Comparison of ENCODE assay signal across 8 mouse cellular contexts in the genomic region with DNA sequence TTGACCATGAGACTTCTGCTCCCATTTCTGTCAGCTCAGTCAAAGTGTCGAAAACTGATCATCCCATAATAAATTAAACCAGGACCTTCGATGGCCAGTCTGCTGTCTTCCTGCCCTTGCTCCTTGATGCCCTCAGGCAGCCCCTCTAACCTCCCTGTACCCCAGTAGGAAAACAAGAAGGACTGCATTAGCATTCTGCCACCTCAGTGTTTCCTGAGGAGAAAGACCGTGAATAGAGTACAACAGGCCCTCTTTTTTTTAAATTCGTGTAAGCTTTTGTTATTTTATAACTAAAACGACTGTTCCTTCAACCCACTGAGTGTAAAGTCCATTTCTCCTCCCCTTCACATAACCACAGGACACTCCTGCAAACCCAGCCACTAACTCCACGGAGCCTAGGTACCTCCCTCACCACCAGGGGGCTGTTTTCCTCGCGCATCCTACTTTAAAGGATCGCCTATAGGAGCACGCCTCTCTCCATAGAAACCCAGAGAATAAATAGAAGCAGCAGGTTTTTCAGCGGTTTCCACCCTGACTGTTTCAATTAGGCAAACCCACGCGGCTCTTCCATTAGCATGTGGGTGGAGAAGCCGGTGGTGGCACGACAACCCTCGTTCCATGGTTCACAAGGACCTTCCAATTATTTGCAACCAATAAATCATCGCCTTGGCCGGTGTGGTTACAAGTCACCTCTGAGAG.
DNase-seq lines count a peak whose midpoint lies in the region; ATAC-seq and TF ChIP-seq lines count a peak whose summit lies in the region.

No protein-coding gene starts in this region.

- no peak; the same call in 1 of the 2 replicates for ATAC-seq in heart, embryonic 11.5 days (replicated peaks; ENCODE audit: insufficient number of reproducible peaks, low FRiP score, low TSS enrichment)
- peak; percentile 91 for ATAC-seq in kidney, embryonic 14.5 days (ENCODE audit: low FRiP score, low TSS enrichment)

- peaks cover 3% of the 10 kb centered on the region; the same call in 1 of the 2 replicates for H3K27me3 ChIP-seq in heart, embryonic 11.5 days (ENCODE audit: control insufficient read depth, insufficient read depth, low read length)
- H3K27me3 ChIP-seq in kidney, embryonic 14.5 days (ENCODE audit: control insufficient read depth, insufficient read depth, low read length): no peaks in the 10 kb centered on the region
- H3K27me3 ChIP-seq in limb, embryonic 10.5 days (ENCODE audit: low read depth, poor library complexity, severe bottlenecking): no peaks in the 10 kb centered on the region

- no peaks in the 10 kb centered on the region for H3K4me1 ChIP-seq in heart, embryonic 11.5 days (ENCODE audit: control insufficient read depth, insufficient read depth, low read length)
- H3K4me1 ChIP-seq in kidney, embryonic 14.5 days (ENCODE audit: control insufficient read depth, insufficient read depth, low read length): no peaks in the 10 kb centered on the region
- H3K4me1 ChIP-seq in limb, embryonic 10.5 days: peaks cover 11% of the 10 kb centered on the region
- H3K4me1 ChIP-seq in olfactory bulb, adult 2 months (ENCODE audit: control insufficient read depth, insufficient read depth, low read length): peaks cover 6% of the 10 kb centered on the region

- H3K4me2 ChIP-seq in heart, embryonic 11.5 days: peak overlapping the region; percentile 49; the same call in 1 of the 2 replicates
- peak overlapping the region; percentile 26 for H3K4me2 ChIP-seq in kidney, embryonic 14.5 days (replicated peaks; ENCODE audit: low read depth, low read length)

- intact Hi-C loops in heart, postnatal 25 days (cut with DNase I): no loop called here

- no peak overlapping the region for H3K27ac ChIP-seq in heart, embryonic 11.5 days (ENCODE audit: low read depth, low read length)
- H3K27ac ChIP-seq in kidney, embryonic 14.5 days (ENCODE audit: low read depth, low read length): no peak overlapping the region
- no peak overlapping the region for H3K27ac ChIP-seq in limb, embryonic 10.5 days
- peak overlapping the region; percentile 80 for H3K27ac ChIP-seq in olfactory bulb, adult 2 months (ENCODE audit: insufficient read depth, low read depth, low read length)

- H3K9me3 ChIP-seq in heart, embryonic 11.5 days (replicated peaks; ENCODE audit: control insufficient read depth, low read length): no peaks in the 10 kb centered on the region
- no peaks in the 10 kb centered on the region for H3K9me3 ChIP-seq in kidney, embryonic 14.5 days (ENCODE audit: control insufficient read depth, low read length)
- H3K9me3 ChIP-seq in limb, embryonic 10.5 days (replicated peaks): no peaks in the 10 kb centered on the region

- 20% methylated on average over 18 of the region's 18 CpGs for WGBS in heart, embryonic 11.5 days (ENCODE audit: insufficient replicate concordance)
- 13% methylated on average over 18 of the region's 18 CpGs for WGBS in kidney, embryonic 14.5 days
- 14% methylated on average over 18 of the region's 18 CpGs for WGBS in limb, embryonic 10.5 days
- WGBS in olfactory bulb, adult 2 months: 13% methylated on average over 18 of the region's 18 CpGs

- no peak for TF ChIP-seq POLR2A in olfactory bulb, adult 2 months (IDR thresholded peaks at IDR 0.05; ENCODE audit: insufficient read depth, low read depth, low read length)

- peak; percentile 39; the same call in 1 of the 2 replicates for TF ChIP-seq CTCF in olfactory bulb, adult 2 months (IDR thresholded peaks at IDR 0.05; ENCODE audit: insufficient read depth, low read depth, low read length)

- H3K9ac ChIP-seq in heart, embryonic 11.5 days (ENCODE audit: low read depth, low read length): no peak overlapping the region
- no peak overlapping the region for H3K9ac ChIP-seq in kidney, embryonic 14.5 days (ENCODE audit: low read depth, low read length)

- H3K4me3 ChIP-seq in heart, embryonic 11.5 days (ENCODE audit: low read depth, low read length): no peak overlapping the region
- no peak overlapping the region for H3K4me3 ChIP-seq in kidney, embryonic 14.5 days (ENCODE audit: low read length)
- H3K4me3 ChIP-seq in limb, embryonic 10.5 days: peak overlapping the region; percentile 32
- peak overlapping the region; percentile 30; the same call in 1 of the 2 replicates for H3K4me3 ChIP-seq in olfactory bulb, adult 2 months (ENCODE audit: insufficient read depth, low read depth, low read length)

- H3K36me3 ChIP-seq in heart, embryonic 11.5 days (ENCODE audit: control insufficient read depth, insufficient read depth, low read length): no peaks in the 10 kb centered on the region
- H3K36me3 ChIP-seq in kidney, embryonic 14.5 days (ENCODE audit: control insufficient read depth, insufficient read depth, low read length): no peaks in the 10 kb centered on the region
- H3K36me3 ChIP-seq in limb, embryonic 10.5 days: no peaks in the 10 kb centered on the region

- no peak for DNase-seq in heart, postnatal 25 days (ENCODE audit: low spot score)
- DNase-seq in cerebellum, postnatal 14 days: peak; percentile 66 to 72
- DNase-seq in frontal cortex, postnatal 14 days (ENCODE audit: low spot score in 2 of 2): peak; percentile 48 to 50
- DNase-seq in limb, embryonic 10.5 days (ENCODE audit: low spot score): peak; percentile 63
- no peak for DNase-seq in ovary, postnatal 14 days (ENCODE audit: low spot score)

Comparison
In these comparisons a context has a peak if more than half of its experiments do, and no peak if none do; other contexts are left out.
1. H3K4me3 ChIP-seq: peak in limb, embryonic 10.5 days (single experiment) and olfactory bulb, adult 2 months (single experiment); none in heart, embryonic 11.5 days (single experiment) and kidney, embryonic 14.5 days (single experiment).
2. DNase-seq: peak in cerebellum, postnatal 14 days (2 of 2), frontal cortex, postnatal 14 days (2 of 2) and limb, embryonic 10.5 days (single experiment); none in heart, postnatal 25 days (single experiment) and ovary, postnatal 14 days (single experiment).